12 mouse cellular contexts compared by ENCODE assay signal in genomic region chr5:35160929-35161815, GRCm38 (mm10). TPM values are rescaled to one million over a fixed set of nuclear protein-coding genes. Genes with fewer than 3 reads are reported as not detected.
A peak's percentile ranks its signal among the peaks of the same experiment; 100 is the strongest.
DNase-seq lines count a peak whose midpoint lies in the region; ATAC-seq and TF ChIP-seq lines count a peak whose summit lies in the region.
"Had no signal": no experiment of that assay in that cellular context is flagged by ENCODE, and none has a peak within 500 bp of the region (broad histone marks: within the 10 kb centered on the region; RNA-seq: fewer than 3 reads in every experiment).

No protein-coding gene starts in this region.

- 0 out of 2 replicates have a peak overlapping the region, but pooled peaks have one; percentile 38 for H3K27ac ChIP-seq in midbrain, embryonic 10.5 days (replicated peaks)
- H3K27ac ChIP-seq in midbrain, postnatal 0 days (ENCODE audit: low read depth, low read length), result no peak overlapping the region
- H3K27ac ChIP-seq in limb, embryonic 10.5 days, result no peak overlapping the region
- H3K27ac ChIP-seq: hindbrain, embryonic 15.5 days; kidney, embryonic 15.5 days; neural tube, embryonic 12.5 days had no signal

- no peak overlapping the region for H3K9ac ChIP-seq in midbrain, postnatal 0 days (replicated peaks; ENCODE audit: low read length, poor library complexity, severe bottlenecking)
- H3K9ac ChIP-seq: hindbrain, embryonic 15.5 days; kidney, embryonic 15.5 days; neural tube, embryonic 12.5 days had no signal

- H3K9me3 ChIP-seq in midbrain, embryonic 10.5 days (replicated peaks), result no peaks in the 10 kb centered on the region
- no peaks in the 10 kb centered on the region for H3K9me3 ChIP-seq in midbrain, postnatal 0 days (ENCODE audit: low read length)
- no peaks in the 10 kb centered on the region for H3K9me3 ChIP-seq in limb, embryonic 10.5 days (replicated peaks)
- H3K9me3 ChIP-seq: hindbrain, embryonic 15.5 days; kidney, embryonic 15.5 days; neural tube, embryonic 12.5 days had no signal

- 72% methylated on average over 5 of the region's 5 CpGs for WGBS in midbrain, embryonic 10.5 days
- 76% methylated on average over 5 of the region's 5 CpGs for WGBS in midbrain, postnatal 0 days
- 85% methylated on average over 5 of the region's 5 CpGs for WGBS in limb, embryonic 10.5 days

- H3K4me3 ChIP-seq in midbrain, embryonic 10.5 days, result no peak overlapping the region
- H3K4me3 ChIP-seq in midbrain, postnatal 0 days (ENCODE audit: low read depth, low read length), result no peak overlapping the region
- no peak overlapping the region for H3K4me3 ChIP-seq in limb, embryonic 10.5 days
- H3K4me3 ChIP-seq: hindbrain, embryonic 15.5 days; kidney, embryonic 15.5 days; neural tube, embryonic 12.5 days had no signal

- DNase-seq in midbrain, embryonic 10.5 days (ENCODE audit: low spot score), result no peak
- no peak for DNase-seq in midbrain, postnatal 0 days (ENCODE audit: low spot score)
- DNase-seq in c-Kit-positive CD71-positive TER-119-positive erythroid progenitor cells, embryonic 14.5 days (ENCODE audit: low spot score), result peak; percentile 83
- DNase-seq in liver, result peak; percentile 93
- DNase-seq in spleen, postnatal 14 days (ENCODE audit: low spot score in 2 of 2), result peak; percentile 49 to 60
- no peak for DNase-seq in limb, embryonic 10.5 days (ENCODE audit: low spot score)
- DNase-seq in cerebellum, adult 9-11 months, result no peak
- DNase-seq: cerebellum, postnatal 10 days; heart, adult 18-20 months had no signal

- ATAC-seq in midbrain, postnatal 0 days (ENCODE audit: low FRiP score), result no peak

- H3K27me3 ChIP-seq in midbrain, embryonic 10.5 days (ENCODE audit: low read depth, poor library complexity, severe bottlenecking), result no peaks in the 10 kb centered on the region
- H3K27me3 ChIP-seq in midbrain, postnatal 0 days (ENCODE audit: insufficient read depth, low read length), result no peaks in the 10 kb centered on the region
- H3K27me3 ChIP-seq in limb, embryonic 10.5 days (ENCODE audit: low read depth, poor library complexity, severe bottlenecking), result no peaks in the 10 kb centered on the region
- H3K27me3 ChIP-seq: hindbrain, embryonic 15.5 days; kidney, embryonic 15.5 days; neural tube, embryonic 12.5 days had no signal

- peaks cover 20% of the 10 kb centered on the region for H3K4me1 ChIP-seq in midbrain, embryonic 10.5 days
- H3K4me1 ChIP-seq in midbrain, postnatal 0 days (ENCODE audit: insufficient read depth, low read length), result no peaks in the 10 kb centered on the region
- peaks cover 34% of the 10 kb centered on the region for H3K4me1 ChIP-seq in limb, embryonic 10.5 days

- no peak for TF ChIP-seq CTCF in midbrain, postnatal 0 days (IDR thresholded peaks at IDR 0.05)

- H3K4me2 ChIP-seq in midbrain, postnatal 0 days (ENCODE audit: low read depth, low read length, poor library complexity, severe bottlenecking), result no peak overlapping the region
- H3K4me2 ChIP-seq: hindbrain, embryonic 15.5 days; kidney, embryonic 15.5 days; neural tube, embryonic 12.5 days had no signal

- H3K36me3 ChIP-seq in midbrain, embryonic 10.5 days, result no peaks in the 10 kb centered on the region
- no peaks in the 10 kb centered on the region for H3K36me3 ChIP-seq in midbrain, postnatal 0 days (ENCODE audit: insufficient read depth, low read length)
- H3K36me3 ChIP-seq in limb, embryonic 10.5 days, result no peaks in the 10 kb centered on the region
- H3K36me3 ChIP-seq: hindbrain, embryonic 15.5 days; kidney, embryonic 15.5 days; neural tube, embryonic 12.5 days had no signal

RNA-seq across cellular contexts. Expression of gene Lrpap1, which starts 55.6 kb away (rescaled TPM):
- 84.5 and 105 TPM in 2 replicates for polyA plus RNA-seq in midbrain, embryonic 10.5 days (2016; fragmentation: Nextera tagmentation; extraction: Ambion mirVana)
- total RNA-seq in midbrain, postnatal 0 days (2014; rRNA removed), result 78.9 and 89.1 TPM in 2 replicates
- polyA plus RNA-seq in midbrain, postnatal 0 days (2015; fragmentation: Nextera tagmentation; extraction: Ambion mirVana), result 177 and 189 TPM in 2 replicates
- polyA plus RNA-seq in limb, embryonic 10.5 days (2016; fragmentation: Nextera tagmentation; extraction: Ambion mirVana), result 54.6 and 58.5 TPM in 2 replicates

Comparison
In these comparisons a context has a peak if more than half of its experiments do, and no peak if none do; other contexts are left out.
1. DNase-seq: peak in c-Kit-positive CD71-positive TER-119-positive erythroid progenitor cells, embryonic 14.5 days (single experiment), liver (single experiment) and spleen, postnatal 14 days (2 of 2); none in midbrain, embryonic 10.5 days (single experiment), midbrain, postnatal 0 days (single experiment), limb, embryonic 10.5 days (single experiment) and cerebellum, adult 9-11 months (single experiment).